Mouse (Mus musculus) hindbrain, embryonic 10.5 days (tissue): ENCODE data around the gene Cox8a. TPM values are rescaled to one million over a fixed set of nuclear protein-coding genes. Genes with fewer than 3 reads are reported as not detected.
A peak's percentile ranks its signal among the peaks of the same experiment; 100 is the strongest.

Experiments used
- DNase-seq: peaks from one replicate; pipeline ENCODE4 v3.0.0-alpha.2; 2017; ENCODE audit warnings: low spot score
- H3K27ac ChIP-seq: fragments of 300-500 bp; sonication (generic); 2 replicates; pipeline ENCODE4 v1.5.1; 2016; ENCODE audit warnings: mild to moderate bottlenecking, moderate library complexity
- H3K27me3 ChIP-seq: fragments of 300-500 bp; sonication (generic); 2 replicates; pipeline ENCODE4 v1.6.1; 2016; ENCODE audit warnings: mild to moderate bottlenecking; ENCODE audit not compliant: poor library complexity, insufficient read depth, severe bottlenecking
- H3K36me3 ChIP-seq: fragments of 300-500 bp; sonication (generic); 2 replicates; pipeline ENCODE4 v1.6.1; 2016; ENCODE audit warnings: mild to moderate bottlenecking, moderate library complexity
- H3K4me1 ChIP-seq: fragments of 300-500 bp; sonication (generic); replicated peaks from 2 replicates; pipeline ENCODE4 v1.6.1; 2016; ENCODE audit warnings: mild to moderate bottlenecking
- H3K4me3 ChIP-seq: fragments of 300-500 bp; sonication (generic); 2 replicates; pipeline ENCODE4 v1.5.1; 2016; ENCODE audit warnings: mild to moderate bottlenecking, moderate library complexity
- H3K9me3 ChIP-seq: fragments of 300-500 bp; sonication (generic); 2 replicates; pipeline ENCODE4 v1.6.1; 2016; ENCODE audit warnings: mild to moderate bottlenecking, moderate library complexity
- WGBS: fragments of 180-500 bp; shearing (Covaris S2); methylation state at CpG from one replicate; pipeline ENCODE4 v1.1.7; 2016; 5-methylcytosine and 5-hydroxymethylcytosine counted together
- polyA plus RNA-seq: library from polyadenylated mRNA; unstranded; fragments of >200 nt; fragmentation: Nextera tagmentation; extraction: Ambion mirVana; gene quantifications from 2 replicates; pipeline ENCODE4 v1.2.1, GENCODE M21; 2016

The Cox8a gene
- polyA plus RNA-seq, 1 experiment from 2014 or later, result 944 TPM

DNA sequence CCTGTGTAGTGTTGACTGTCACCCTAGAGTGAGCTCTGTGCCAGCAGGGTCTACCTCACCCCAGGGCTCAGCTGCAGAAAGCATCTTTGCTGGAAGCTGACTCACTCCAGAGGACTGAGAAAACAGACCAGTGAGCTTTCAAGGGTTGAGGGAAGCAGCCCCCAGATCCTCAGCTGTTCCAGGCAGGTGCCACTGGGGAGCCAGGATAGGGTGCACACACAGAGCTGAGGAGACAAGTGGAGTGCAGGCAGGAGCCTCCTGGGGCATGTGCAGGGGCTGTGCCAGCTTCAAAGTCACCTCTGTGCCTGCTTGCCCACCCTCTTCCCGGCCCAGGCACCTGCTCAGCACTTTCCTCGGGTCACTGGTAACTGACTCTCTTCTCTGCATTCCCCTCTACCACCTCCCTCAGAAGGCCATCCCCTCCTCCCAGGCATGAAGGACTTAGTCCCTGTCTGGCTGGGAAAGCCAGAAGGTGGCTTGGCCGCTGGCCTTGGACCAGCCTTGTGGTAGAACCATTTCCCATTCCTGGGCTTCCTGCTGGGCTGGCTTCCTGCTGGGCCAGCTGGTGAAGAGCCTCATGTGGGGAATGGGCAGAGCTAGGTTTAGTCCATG lies 38.5 kb downstream of the Cox8a start:
- Histone ChIP-seq H3K27me3 (peaks cover 89% of the 10 kb centered on the region), H3K27ac (peak overlapping the region; percentile 45), H3K4me1 (peaks cover 74% of the 10 kb centered on the region), H3K9me3 (no peaks in the 10 kb centered on the region), H3K4me3 (no peak overlapping the region), H3K36me3 (no peaks in the 10 kb centered on the region)
- WGBS, result 45% methylated on average over 3 of the region's 3 CpGs
- DNase-seq, result no peak

DNA sequence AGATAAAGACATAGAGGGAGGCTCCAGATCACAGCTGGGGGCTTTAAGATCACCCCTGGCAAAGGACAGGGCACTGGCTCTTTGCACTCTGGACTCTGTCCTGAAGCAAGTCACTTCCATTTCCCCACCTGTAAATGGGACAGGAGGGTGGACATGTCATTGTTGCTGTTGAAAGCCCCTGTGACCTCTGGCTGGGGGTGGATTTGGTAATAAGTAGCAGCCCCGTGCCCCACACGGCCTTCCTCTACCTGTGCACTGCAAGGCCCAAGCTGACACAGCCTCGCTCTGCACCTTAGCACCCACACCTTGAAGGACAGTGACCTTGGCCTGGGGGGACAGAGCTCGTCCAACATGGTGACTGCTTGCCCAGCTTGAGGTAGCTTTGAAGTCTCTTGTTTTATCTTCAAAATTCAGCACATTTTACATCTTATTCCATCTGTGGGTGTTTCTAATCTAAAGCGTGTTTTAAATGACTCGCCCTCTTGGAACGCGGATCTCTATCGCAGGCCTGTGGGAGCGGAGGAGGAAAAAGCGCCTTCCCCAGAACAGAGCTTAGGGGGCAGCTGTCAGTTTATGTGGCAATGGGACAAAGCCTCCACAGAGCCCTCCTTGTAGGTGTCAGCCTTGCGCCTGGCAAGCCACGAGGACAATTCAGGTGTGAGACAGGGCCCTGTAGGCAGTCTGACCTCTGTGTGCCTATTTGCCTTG lies 39.5 kb downstream of the Cox8a start:
- H3K4me1 ChIP-seq, result peaks cover 68% of the 10 kb centered on the region

DNA sequence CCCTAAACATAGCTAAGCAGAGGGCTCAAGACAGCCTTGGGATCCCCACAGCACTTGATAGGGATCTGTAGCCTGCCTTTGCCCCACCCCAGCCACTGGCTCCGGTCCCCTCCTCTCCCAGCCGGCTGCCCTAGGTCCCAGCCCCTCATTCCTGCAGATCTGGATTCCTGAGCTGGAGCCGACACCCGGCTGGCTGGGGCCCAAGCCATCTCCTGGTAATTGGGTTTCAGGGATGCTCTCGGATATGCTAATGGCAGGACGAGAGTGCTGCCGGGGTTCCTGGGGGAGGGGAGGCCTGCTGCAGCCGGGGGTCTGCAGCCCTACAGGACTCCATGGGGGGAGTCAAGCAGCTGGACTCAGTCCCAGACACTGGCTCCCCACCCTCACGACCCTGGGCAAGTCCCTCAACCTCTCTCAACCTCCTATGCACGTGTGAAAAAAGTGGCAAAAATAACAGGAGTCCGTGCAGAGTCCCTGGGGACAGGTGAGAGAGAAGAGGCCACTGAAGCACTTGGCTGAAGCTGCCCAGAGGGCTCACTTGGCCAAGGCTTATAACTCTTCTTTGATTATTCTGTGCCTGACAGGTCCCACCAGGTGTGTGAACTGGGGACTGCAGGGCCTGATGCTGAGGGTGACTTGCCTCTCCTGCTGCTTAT lies 41.2 kb downstream of the Cox8a start:
- Histone ChIP-seq H3K27me3 (peaks cover 77% of the 10 kb centered on the region), H3K4me1 (peaks cover 68% of the 10 kb centered on the region), H3K36me3 (no peaks in the 10 kb centered on the region), H3K9me3 (no peaks in the 10 kb centered on the region), H3K4me3 (no peak overlapping the region), H3K27ac (peak overlapping the region; percentile 62; the same call in 1 of the 2 replicates)
- DNase-seq, result no peak
- WGBS, result 12% methylated on average over 11 of the region's 11 CpGs

More for the DNA sequence above, 39.5 kb downstream of the Cox8a start:
- no peak overlapping the region for H3K4me3 ChIP-seq
- no peak for DNase-seq
- WGBS, result 54% methylated on average over 13 of the region's 13 CpGs
- H3K9me3 ChIP-seq, result no peaks in the 10 kb centered on the region
- H3K36me3 ChIP-seq, result no peaks in the 10 kb centered on the region
- peaks cover 89% of the 10 kb centered on the region for H3K27me3 ChIP-seq
- H3K27ac ChIP-seq, result 0 out of 2 replicates have a peak overlapping the region, but pooled peaks have one; percentile 13

DNA sequence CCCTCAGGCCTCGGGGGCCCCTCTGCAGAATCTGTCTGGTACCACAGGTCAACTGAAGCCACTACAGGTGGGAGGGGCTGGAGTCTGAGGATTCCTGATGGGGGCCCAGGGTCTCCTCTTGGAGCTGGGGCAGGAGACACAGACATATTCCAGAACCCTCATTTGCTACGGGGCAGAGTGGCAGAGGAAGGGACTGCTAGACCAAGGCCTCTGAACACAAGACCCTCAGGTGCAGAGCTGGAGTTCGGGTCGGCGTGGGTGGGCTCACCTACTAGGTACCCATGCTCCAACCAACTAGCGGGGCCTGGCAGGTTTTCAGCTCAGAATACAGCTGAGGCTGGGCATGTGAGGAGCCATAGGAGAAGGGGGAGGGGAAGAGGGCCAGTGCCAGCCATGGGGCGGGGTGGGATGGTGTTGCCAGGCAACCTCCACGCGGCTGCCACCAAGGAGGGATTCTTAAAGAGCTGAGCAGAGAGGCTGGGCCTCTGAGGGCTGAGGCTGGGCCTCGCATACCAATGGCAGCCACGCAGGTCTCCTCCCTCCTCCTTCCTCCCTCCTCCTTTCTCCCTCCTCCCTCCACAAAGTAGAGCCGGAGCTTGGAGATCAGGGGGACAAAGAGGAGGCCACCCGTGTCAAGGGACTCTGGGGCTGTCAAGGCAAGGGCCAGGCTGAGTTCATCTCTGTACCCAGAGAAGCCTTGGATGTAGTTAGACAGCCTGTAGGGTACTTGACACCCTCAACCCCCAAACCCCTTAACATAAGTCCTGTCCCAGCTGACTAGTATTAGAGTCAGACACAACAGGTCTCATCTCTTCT lies 45.2 kb downstream of the Cox8a start:
- peaks cover 61% of the 10 kb centered on the region for H3K4me1 ChIP-seq
- no peaks in the 10 kb centered on the region for H3K36me3 ChIP-seq
- peak overlapping the region; percentile 88 for H3K27ac ChIP-seq
- peak; percentile 83 for DNase-seq
- H3K4me3 ChIP-seq, result peak overlapping the region; percentile 32
- peaks cover 75% of the 10 kb centered on the region for H3K27me3 ChIP-seq
- 15% methylated on average over 13 of the region's 13 CpGs for WGBS
- H3K9me3 ChIP-seq, result no peaks in the 10 kb centered on the region

DNA sequence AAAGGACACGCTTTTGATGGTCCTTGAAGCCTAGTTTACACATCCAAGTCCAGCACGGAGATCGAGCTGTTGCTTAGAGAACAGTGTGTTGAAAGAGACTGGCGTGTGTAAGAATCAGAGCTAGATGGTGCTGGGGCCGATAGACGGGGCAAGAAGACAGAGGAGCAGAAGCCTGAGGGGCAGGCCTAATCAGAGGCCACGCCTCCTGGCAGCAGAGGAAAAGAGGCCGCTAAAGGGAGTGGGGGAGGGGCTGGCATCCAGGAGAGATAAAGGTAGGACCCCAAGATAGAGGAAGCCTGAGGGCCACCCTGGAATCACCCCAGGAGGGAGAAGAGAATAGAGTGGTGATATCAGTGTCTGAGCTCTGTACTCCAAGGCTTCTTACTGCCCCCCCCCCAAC lies 46.0 kb downstream of the Cox8a start:
- peak overlapping the region; percentile 32 for H3K4me3 ChIP-seq
- H3K4me1 ChIP-seq, result peaks cover 63% of the 10 kb centered on the region
- peak; percentile 50 for DNase-seq

DNA sequence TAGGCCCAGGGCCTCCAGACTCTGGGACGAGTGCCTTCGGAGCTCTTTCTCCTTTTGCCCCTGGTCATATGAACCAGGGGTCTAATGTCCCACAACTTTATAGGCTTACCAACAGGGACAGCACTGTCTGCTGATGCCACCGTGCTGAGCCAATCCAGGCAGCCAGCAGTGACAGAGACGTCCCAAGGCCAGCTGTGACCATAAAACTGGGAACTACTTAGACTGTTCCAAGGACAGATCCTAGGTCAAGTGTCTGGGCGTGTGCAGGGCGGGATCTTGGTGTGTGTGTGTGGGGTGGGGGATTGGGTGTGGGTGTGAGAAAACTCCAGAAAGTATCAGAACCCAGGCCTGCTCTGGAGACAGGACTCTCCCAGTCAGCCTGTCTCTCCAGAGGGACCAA lies 46.5 kb downstream of the Cox8a start:
- H3K9me3 ChIP-seq, result no peaks in the 10 kb centered on the region
- H3K4me1 ChIP-seq, result peaks cover 63% of the 10 kb centered on the region
- H3K36me3 ChIP-seq, result no peaks in the 10 kb centered on the region
- H3K27me3 ChIP-seq, result peaks cover 80% of the 10 kb centered on the region
- peak overlapping the region; percentile 88 for H3K27ac ChIP-seq
- H3K4me3 ChIP-seq, result peak overlapping the region; percentile 32; the same call in 1 of the 2 replicates
- 75% methylated on average over 6 of the region's 6 CpGs for WGBS
- no peak for DNase-seq

More for the DNA sequence above, 46.0 kb downstream of the Cox8a start:
- H3K36me3 ChIP-seq, result no peaks in the 10 kb centered on the region
- H3K9me3 ChIP-seq, result no peaks in the 10 kb centered on the region
- H3K27ac ChIP-seq, result peak overlapping the region; percentile 88
- 7% methylated on average over 8 of the region's 8 CpGs for WGBS
- peaks cover 80% of the 10 kb centered on the region for H3K27me3 ChIP-seq

DNA sequence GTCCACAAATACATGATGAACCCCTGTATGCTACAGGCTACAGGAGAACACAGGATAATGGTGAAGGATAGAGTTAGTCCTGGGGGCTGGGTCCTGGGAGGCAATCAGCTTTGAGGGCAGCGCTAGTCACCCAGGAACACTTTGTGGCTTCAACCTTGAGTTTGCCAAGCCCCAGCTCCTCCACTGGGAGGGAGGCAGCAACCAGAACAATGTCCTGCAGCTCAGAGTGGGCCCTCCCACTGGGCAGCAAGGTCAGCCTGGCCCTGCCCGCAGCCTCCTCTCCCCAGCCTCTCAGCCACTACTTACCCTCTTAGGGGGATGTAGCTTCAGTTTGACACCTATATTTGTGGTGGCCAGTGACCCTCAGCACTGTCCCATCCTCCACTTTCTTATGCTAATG lies 49.0 kb downstream of the Cox8a start:
- H3K9me3 ChIP-seq, result no peaks in the 10 kb centered on the region
- H3K27me3 ChIP-seq, result peaks cover 85% of the 10 kb centered on the region
- DNase-seq, result no peak
- no peak overlapping the region for H3K4me3 ChIP-seq
- 26% methylated on average over 2 of the region's 2 CpGs for WGBS
- peaks cover 83% of the 10 kb centered on the region for H3K4me1 ChIP-seq
- H3K36me3 ChIP-seq, result no peaks in the 10 kb centered on the region
- H3K27ac ChIP-seq, result 0 out of 2 replicates have a peak overlapping the region, but pooled peaks have one; percentile 3

DNA sequence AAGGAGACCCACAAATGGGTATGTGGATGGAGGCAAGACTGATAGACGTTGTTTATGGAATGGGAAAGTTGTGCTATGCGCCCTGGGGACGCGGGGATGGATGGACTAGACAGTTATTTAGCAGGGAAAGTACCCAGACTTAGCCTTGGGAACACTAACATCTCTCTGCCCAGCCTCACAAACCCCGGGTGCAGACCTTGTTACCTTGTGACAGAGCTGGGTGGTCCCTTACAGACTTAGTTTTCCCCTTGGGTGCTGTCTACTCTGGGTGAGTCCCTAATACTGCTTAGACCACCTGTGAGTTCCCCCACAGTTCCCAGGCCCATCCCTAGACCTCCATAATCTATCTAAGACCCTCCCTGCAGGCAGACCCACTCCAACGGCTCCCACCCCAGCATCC lies 50.6 kb downstream of the Cox8a start:
- DNase-seq, result no peak
- Histone ChIP-seq H3K36me3 (no peaks in the 10 kb centered on the region), H3K4me3 (peak overlapping the region; percentile 78; the same call in 1 of the 2 replicates), H3K9me3 (no peaks in the 10 kb centered on the region), H3K27me3 (peaks cover 91% of the 10 kb centered on the region), H3K27ac (no peak overlapping the region), H3K4me1 (peaks cover 80% of the 10 kb centered on the region)
- 14% methylated on average over 6 of the region's 6 CpGs for WGBS

DNA sequence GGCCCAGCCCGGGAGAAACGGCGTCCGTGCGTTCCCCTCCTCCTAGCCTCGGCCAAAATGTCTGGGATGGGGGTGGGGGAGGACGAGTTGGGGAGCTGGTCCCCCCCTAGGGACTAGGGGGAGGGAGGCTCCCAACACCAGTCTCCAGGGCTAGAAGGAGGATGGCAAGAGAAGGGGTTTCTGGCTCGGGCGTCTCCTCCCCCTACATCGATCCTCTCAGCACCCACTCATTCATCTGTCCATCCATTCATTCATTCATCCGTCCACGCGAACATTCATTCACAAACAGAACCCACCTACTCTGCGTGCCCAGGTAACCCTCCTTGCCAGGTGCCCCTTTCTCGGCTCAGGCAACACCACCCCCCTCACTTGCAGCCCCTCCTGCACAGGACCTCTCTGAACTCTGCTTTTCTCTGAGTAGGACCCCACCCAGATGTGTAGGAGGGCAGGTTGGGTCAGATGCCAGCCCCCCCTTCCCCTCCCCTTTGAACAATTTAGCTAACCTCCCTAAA lies 51.2 kb downstream of the Cox8a start:
- Histone ChIP-seq H3K9me3 (no peaks in the 10 kb centered on the region), H3K36me3 (no peaks in the 10 kb centered on the region), H3K27ac (peak overlapping the region; percentile 86), H3K4me3 (peak overlapping the region; percentile 78), H3K4me1 (peaks cover 78% of the 10 kb centered on the region), H3K27me3 (peaks cover 96% of the 10 kb centered on the region)
- 2% methylated on average over 15 of the region's 15 CpGs for WGBS
- DNase-seq, result no peak

DNA sequence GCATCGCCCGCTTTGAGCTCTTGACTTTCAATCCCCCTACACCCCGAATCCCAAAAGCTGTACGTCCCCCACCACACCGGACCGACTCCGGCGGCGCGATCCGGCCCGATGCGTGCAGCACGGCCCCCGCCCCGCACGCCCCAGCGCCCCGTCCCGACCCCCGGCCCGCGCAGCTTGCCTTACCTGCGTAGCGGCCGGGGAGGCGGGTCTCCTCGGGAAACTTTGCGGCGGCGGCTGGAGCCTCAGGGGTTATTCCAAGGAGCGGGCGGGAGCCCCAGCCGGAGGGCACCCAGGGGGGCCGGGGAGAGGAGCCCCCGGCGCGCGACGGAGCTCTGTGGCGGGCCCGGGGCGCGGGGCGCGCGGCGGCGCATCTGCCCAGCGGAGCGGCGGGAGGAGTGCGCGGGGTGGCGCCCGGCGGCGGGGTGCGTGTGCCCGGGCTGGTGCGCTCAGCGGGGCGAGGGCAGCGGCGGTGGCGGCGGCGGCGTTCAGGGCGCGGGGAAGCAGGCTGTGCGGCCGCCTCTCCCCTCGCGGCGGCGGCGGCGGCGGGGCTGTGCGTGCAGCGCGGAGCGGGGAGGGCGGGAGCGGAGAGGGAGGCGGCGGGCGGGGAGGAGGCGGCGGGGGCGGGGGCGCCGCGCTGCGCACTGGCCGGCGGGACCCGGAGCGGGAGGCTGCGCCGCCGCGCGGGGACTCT lies 51.8 kb downstream of the Cox8a start:
- peak overlapping the region; percentile 78 for H3K4me3 ChIP-seq
- peaks cover 100% of the 10 kb centered on the region for H3K27me3 ChIP-seq
- peak overlapping the region; percentile 86 for H3K27ac ChIP-seq
- DNase-seq, result peak; percentile 57
- WGBS, result 2% methylated on average over 94 of the region's 105 CpGs
- no peaks in the 10 kb centered on the region for H3K9me3 ChIP-seq
- H3K36me3 ChIP-seq, result no peaks in the 10 kb centered on the region
- H3K4me1 ChIP-seq, result peaks cover 77% of the 10 kb centered on the region
